Mouse (Mus musculus): ENCODE measurements at regions not wholly inside any gene's neighbourhood (a gene's known extent, or its start where the extent isn't known, plus 50 kb on each side); places are given as distances from the start of the nearest gene placed in this dataset.

DNA sequence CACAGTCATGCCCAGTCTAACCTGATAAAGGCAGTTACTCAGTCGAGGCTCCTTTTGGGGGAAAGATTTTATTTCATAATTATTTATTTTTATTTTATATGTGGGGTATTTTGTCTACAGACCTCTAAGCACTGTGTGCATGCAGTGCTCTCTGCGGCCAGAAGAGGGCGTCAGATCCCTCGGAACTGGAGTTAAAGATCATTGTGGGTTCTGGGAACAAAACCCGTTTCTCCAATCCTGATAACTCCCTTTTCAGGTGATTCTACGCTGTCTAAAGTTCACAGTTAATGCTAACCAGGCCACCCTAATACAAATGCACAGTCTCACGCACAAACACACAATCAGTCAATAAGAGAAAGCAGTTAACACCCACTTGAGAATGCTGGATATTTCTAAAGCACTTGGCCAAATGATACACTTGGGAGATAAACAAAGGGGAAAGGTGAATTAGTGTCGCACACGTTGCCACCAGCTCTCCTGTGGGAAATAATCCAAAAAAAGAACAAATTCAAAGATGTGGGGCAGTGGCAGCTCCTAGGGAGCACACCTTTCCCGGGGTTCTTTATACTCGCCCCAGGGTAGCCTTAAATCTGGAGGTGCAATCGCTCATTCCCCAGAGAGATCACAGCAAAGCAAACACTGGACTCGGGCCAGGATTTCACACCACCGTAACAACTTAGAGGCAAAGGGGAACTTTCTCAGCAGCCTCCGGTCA lies 281.9 kb upstream of the Jmjd1c start:
- Histone ChIP-seq H3K4me3 (no peak overlapping the region), H3K27ac (no peak overlapping the region)
- DNase-seq (ENCODE audit: extremely low spot score in 1 of 2, low spot score in 2 of 2) = no peak
- intact Hi-C loops (cut with DNase I) = no loop called here
- peak; percentile 47 for TF ChIP-seq CTCF (IDR thresholded peaks at IDR 0.05)

DNA sequence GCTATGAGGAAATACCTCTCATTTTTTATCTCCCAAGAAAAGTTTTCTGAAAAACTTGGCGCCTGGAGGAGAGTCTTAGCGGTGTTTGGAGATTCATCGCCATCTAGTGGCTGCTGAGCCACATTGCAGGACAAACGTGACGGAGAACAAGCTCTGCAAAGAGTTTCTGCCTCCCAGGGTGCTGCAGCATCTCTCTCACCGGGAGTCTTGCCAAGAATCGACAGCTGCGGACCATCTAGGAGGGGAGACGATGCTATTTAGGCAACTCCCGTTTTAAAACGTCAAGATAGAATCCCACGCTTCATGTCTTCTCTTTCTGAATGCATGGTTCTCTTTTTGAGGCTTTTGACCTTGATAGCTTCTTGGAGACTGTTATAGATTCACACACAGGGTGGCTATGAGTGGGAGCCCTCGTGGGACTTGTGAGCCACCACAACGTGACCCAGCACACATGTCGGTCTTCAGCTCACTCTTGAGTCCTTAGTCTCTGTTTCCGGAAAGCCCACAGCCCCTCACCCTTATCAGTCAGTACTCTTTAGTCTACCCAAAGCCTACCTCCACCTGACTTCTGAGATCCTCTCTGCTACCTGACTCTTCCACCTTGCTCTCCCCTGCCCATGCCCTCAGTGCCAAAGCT lies 281.2 kb upstream of the Jmjd1c start:
- no peak overlapping the region for H3K4me3 ChIP-seq
- H3K27ac ChIP-seq = peak overlapping the region; percentile 24; the same call in 1 of the 2 replicates
- peak; percentile 83 to 86 for DNase-seq (ENCODE audit: extremely low spot score in 1 of 2, low spot score in 2 of 2)
- intact Hi-C loops (cut with DNase I) = no loop called here
- peak; percentile 94 for TF ChIP-seq CTCF (IDR thresholded peaks at IDR 0.05)

DNA sequence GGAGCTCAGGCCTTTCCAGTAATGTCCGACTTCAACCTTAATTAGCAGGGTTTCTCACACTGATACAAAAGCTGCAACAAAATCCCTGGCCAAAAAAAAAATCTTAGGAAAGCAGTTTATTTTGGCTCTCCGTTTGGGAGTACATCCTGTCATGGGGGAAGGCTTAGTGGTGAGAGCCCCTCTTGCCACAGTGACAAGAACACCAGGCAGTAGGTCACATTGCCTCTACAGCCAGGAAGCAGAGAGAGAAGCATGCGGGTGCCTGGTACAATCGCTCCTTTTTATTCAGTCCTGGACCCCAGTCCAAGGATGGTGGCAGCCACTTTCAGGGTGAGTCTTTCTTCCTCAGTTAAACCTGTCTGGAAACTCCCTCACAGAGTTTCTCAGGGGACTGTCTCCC lies 280.0 kb upstream of the Jmjd1c start:
- no peak overlapping the region for H3K4me3 ChIP-seq
- intact Hi-C loops (cut with DNase I) = no loop called here
- H3K27ac ChIP-seq = no peak overlapping the region
- DNase-seq (ENCODE audit: extremely low spot score in 1 of 2, low spot score in 2 of 2) = no peak
- no peak for TF ChIP-seq CTCF (IDR thresholded peaks at IDR 0.05)

DNA sequence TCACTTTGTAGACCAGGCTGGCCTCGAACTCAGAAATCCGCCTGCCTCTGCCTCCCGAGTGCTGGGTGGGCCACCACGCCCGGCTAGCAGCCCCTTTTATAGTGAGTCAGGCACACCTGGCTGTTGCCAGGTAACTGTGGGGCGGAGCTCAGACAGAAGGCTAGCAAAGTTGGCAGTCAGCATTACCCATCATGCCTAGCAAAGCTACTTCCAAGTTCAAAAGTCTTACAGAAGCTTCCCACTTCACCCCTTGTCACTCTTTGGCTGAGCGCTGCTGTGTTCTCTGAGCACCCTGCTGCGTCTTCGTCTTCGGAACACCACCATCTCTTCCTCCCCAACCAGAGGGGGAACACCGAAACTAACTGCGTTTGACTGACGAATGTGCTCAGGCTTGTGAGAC lies 279.1 kb upstream of the Jmjd1c start:
- TF ChIP-seq CTCF (IDR thresholded peaks at IDR 0.05) = no peak
- DNase-seq (ENCODE audit: extremely low spot score in 1 of 2, low spot score in 2 of 2) = no peak
- H3K4me3 ChIP-seq = no peak overlapping the region
- H3K27ac ChIP-seq = no peak overlapping the region
- intact Hi-C loops (cut with DNase I) = no loop called here

DNA sequence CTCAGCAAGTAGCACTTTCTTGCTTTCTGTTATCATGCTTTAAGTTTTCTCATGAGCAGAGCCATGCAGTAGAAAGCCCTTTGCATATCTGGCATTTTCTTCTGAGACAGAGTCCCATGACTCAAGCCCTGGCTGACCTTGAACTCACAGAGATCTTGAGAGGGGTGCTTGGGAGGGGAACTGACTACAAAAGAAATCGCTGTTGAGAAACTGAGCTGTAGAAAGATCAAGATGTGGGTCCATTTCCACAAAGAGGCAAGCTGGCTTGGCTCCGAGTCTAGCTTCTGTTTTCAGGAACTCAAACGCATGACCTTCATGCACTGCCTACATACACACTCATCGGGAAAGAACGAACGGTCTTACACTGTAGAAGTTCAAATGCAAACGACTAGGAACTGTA lies 278.0 kb upstream of the Jmjd1c start:
- Histone ChIP-seq H3K4me3 (no peak overlapping the region), H3K27ac (no peak overlapping the region)
- TF ChIP-seq CTCF (IDR thresholded peaks at IDR 0.05) = no peak
- DNase-seq (ENCODE audit: extremely low spot score in 1 of 2, low spot score in 2 of 2) = no peak
- intact Hi-C loops (cut with DNase I) = no loop called here

DNA sequence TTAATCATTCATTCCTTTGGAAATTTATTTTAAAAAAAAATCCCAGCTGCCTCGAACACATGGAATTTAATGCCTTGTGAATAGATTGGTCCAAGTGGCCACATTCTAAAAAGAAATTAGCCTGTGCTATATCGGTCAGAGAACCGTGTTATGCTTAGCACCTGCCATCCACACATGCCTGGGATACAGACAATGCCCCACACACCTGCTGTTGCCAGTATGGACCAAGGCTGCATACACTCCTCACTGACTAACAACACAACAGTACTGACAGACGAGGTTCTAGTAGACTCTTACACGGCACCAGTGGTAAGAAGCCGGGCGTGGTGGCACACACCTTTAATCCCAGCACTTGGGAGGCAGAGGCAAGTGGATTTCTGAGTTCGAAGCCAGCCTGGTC lies 276.4 kb upstream of the Jmjd1c start:
- Histone ChIP-seq H3K4me3 (no peak overlapping the region), H3K27ac (no peak overlapping the region)
- no peak for TF ChIP-seq CTCF (IDR thresholded peaks at IDR 0.05)
- no peak for DNase-seq (ENCODE audit: extremely low spot score in 1 of 2, low spot score in 2 of 2)
- intact Hi-C loops (cut with DNase I) = no loop called here

DNA sequence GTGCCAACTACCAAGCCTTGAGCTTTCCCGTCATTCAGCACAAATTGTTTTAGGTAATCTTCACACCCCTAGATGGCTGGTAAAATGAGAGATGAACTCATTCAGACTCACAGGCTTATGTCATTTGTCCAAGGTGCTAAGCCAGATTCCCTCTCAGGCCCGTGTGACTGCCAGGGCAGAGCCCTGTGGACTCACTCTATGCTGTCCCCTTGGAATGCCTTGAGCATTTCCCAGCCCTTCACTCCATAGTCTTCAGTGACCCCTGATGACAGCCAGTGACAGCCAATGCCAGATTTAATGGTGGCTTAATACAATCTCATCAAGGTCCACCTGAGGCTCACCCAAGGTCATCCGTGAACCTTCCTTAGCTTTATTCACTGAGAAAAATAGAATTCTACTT lies 270.2 kb upstream of the Jmjd1c start:
- intact Hi-C loops (cut with DNase I) = no loop called here
- no peak for DNase-seq (ENCODE audit: extremely low spot score in 1 of 2, low spot score in 2 of 2)
- no peak for TF ChIP-seq CTCF (IDR thresholded peaks at IDR 0.05)
- Histone ChIP-seq H3K4me3 (no peak overlapping the region), H3K27ac (no peak overlapping the region)

DNA sequence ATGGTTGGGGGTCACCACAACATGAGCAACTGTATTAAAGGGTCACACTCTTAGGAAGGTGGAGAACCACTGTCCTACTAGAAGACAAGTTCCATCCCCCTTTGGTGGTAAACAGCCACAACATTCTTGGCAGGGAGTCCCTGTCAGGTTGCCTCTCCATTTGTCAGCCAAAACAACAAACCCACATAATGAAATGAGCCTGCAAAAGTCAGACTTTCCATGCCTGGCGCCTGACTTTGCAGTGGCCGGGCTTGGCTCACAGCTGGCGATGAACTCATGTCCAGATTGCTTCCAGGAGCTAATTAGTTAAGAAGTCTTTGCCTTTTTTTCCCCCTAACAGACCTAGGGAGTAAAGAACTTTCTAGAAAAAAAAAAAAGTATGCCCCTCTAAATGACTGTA lies 269.6 kb upstream of the Jmjd1c start:
- H3K4me3 ChIP-seq = no peak overlapping the region
- intact Hi-C loops (cut with DNase I) = no loop called here
- TF ChIP-seq CTCF (IDR thresholded peaks at IDR 0.05) = no peak
- H3K27ac ChIP-seq = no peak overlapping the region
- no peak for DNase-seq (ENCODE audit: extremely low spot score in 1 of 2, low spot score in 2 of 2)

DNA sequence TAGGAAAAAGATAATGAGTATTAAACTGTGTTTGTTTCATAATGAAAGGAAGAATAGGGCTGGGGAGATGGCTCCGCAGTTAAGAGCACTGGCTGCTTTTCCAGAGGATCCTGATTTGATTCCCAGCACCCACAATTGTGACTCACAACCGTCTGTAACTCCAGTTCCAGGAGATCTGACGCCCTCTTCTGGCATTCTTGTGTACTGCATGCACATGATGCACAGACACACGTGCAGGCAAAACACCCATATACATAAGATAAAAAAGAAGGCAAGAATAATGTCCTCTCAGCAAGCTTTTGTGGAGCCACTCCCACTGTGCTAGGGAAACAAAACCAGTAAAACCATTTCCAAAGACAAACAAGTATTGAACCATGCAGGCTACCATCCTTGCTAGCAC lies 261.0 kb upstream of the Jmjd1c start:
- H3K4me3 ChIP-seq = no peak overlapping the region
- H3K27ac ChIP-seq = no peak overlapping the region
- DNase-seq (ENCODE audit: extremely low spot score in 1 of 2, low spot score in 2 of 2) = no peak
- intact Hi-C loops (cut with DNase I) = no loop called here
- no peak; the same call in none of the 2 replicates for TF ChIP-seq CTCF (IDR thresholded peaks at IDR 0.05)

DNA sequence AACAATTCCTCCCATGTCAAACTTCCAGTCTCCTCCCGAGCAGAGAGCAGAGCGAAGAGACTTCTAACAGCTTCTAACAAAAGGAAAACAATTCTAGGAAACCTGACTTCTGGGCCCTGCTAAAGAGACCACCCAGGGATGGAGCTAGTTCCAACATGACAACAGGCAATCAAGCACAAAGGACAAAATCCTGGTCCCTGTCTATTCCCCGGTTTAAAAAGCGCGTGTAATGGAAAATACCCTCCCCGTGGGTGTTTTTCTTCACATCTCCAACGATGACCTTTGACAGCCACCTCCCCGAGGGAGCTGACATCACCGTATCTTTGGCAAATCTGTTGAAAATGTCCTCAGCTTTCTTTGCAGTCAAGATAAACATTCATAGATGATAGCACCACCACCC lies 256.9 kb upstream of the Jmjd1c start:
- TF ChIP-seq CTCF (IDR thresholded peaks at IDR 0.05) = no peak
- DNase-seq (ENCODE audit: extremely low spot score in 1 of 2, low spot score in 2 of 2) = no peak
- no peak overlapping the region for H3K4me3 ChIP-seq
- H3K27ac ChIP-seq = no peak overlapping the region
- intact Hi-C loops (cut with DNase I) = no loop called here

DNA sequence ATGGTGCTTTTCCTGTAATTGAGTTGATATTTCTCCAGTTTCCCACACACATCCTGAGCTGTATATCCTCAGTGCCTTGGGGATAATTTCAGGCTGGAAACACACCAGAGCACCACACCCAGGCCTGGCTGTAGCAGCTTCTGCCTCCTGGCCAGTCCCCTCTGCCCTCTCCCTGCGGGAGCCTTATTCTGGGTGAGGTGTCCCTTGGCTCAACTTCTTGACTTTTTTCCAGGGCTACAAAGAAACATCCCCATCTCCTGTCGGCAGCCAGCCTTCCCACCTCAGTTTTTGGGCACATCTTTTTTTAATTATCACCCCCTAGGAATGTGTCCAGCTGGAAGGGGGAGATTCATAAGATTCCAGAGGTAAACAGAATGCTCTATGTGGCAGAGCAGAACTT lies 252.7 kb upstream of the Jmjd1c start:
- no peak for TF ChIP-seq CTCF (IDR thresholded peaks at IDR 0.05)
- DNase-seq (ENCODE audit: extremely low spot score in 1 of 2, low spot score in 2 of 2) = no peak
- Histone ChIP-seq H3K4me3 (no peak overlapping the region), H3K27ac (no peak overlapping the region)
- intact Hi-C loops (cut with DNase I) = no loop called here

DNA sequence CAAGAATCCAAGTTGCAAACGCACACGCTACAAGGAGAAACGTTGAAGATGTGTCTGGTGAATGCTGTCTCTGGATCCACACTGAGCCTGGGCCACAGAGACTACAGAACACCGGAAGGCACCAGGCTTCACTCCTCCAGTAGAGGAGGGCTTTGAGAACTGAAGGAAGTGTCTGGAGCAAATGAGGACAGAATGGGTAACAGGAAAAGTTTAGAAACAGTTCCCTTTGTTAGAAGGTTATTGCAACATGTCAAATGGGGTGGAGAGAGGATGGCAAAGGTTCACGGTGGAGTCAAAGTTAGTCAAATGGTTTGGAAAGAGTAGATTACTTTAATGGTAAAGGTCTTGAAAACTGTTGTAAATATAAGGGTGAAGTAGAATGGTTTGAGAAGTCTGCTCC lies 247.1 kb upstream of the Jmjd1c start:
- no peak overlapping the region for H3K4me3 ChIP-seq
- no peak overlapping the region for H3K27ac ChIP-seq
- no peak for TF ChIP-seq CTCF (IDR thresholded peaks at IDR 0.05)
- DNase-seq (ENCODE audit: extremely low spot score in 1 of 2, low spot score in 2 of 2) = no peak
- intact Hi-C loops (cut with DNase I) = no loop called here

DNA sequence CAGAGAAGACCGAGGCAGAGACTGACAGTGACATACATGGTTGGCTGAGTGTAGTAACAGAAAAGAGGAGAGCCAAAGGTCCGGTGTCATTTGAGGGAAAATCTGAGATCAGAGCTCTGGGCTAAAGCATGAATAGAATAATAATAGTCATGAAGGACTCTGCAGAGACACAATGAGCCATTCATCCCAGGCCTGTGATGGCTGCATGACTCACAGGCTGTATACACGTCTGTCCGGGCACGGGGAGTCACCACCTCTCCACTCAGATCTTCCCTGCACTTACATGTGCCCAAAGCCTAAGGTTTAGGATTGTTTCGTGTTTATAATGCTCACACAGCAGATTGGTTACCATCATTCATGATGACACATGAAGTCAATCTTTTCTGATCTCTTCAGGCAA lies 246.2 kb upstream of the Jmjd1c start:
- intact Hi-C loops (cut with DNase I) = loop anchor here (5.0 kb wide), 2 partner anchors 53 to 368 kb away; no protein-coding TSS in a partner anchor
- H3K27ac ChIP-seq = no peak overlapping the region
- no peak for DNase-seq (ENCODE audit: extremely low spot score in 1 of 2, low spot score in 2 of 2)
- no peak overlapping the region for H3K4me3 ChIP-seq
- no peak for TF ChIP-seq CTCF (IDR thresholded peaks at IDR 0.05)

Data from left cerebral cortex, adult 2 months (tissue).